Mouse (Mus musculus) E14TG2a.4 (cell line): ENCODE measurements around the gene Uap1l1.

Experiments used
- CTCF ChIP-seq: conservative IDR thresholded peaks from 2 replicates; pipeline ENCODE4 v1.5.1; 2014; ENCODE audit warnings: low read length
- POU5F1 ChIP-seq: IDR thresholded peaks from 2 replicates; pipeline ENCODE4 v1.6.1; 2014; ENCODE audit warnings: low read length, borderline replicate concordance

- no peak for TF ChIP-seq CTCF
- TF ChIP-seq POU5F1 = no peak
Observed at GRCm38 (mm10) chr2:25400291-25400690, 34.8 kb upstream of the Uap1l1 start.
